Mouse (Mus musculus) kidney, postnatal 10 days (tissue): ENCODE measurements around the gene Atoh8.

Experiments
- DNase-seq: peaks from one replicate; pipeline ENCODE4 v3.0.0; 2021; ENCODE audit warnings: mixed read lengths

Gene Atoh8

GRCm38 (mm10) chr6:72189061-72189863 lies 46.1 kb downstream of the Atoh8 start:
- DNase-seq: peak; percentile 86

GRCm38 (mm10) chr6:72186809-72187208 lies 48.6 kb downstream of the Atoh8 start:
- DNase-seq: no peak

- peak; percentile 91 for DNase-seq
These were observed 49.4 kb downstream of the Atoh8 start for GRCm38 (mm10) chr6:72185893-72186490.

- no peak for DNase-seq
These were observed 50.8 kb downstream of the Atoh8 start for GRCm38 (mm10) chr6:72184576-72184975.

- no peak for DNase-seq
These were observed 55.5 kb downstream of the Atoh8 start for GRCm38 (mm10) chr6:72179562-72180502.

GRCm38 (mm10) chr6:72179006-72179405 lies 56.4 kb downstream of the Atoh8 start:
- DNase-seq: no peak

- DNase-seq: no peak
These were observed 58.0 kb downstream of the Atoh8 start for GRCm38 (mm10) chr6:72177417-72177816.

- DNase-seq: no peak
These were observed 59.4 kb downstream of the Atoh8 start for GRCm38 (mm10) chr6:72176004-72176403.

- no peak for DNase-seq
These were observed 60.0 kb downstream of the Atoh8 start for GRCm38 (mm10) chr6:72175419-72175818.

- no peak for DNase-seq
These were observed 62.0 kb downstream of the Atoh8 start for GRCm38 (mm10) chr6:72173350-72173749.

- DNase-seq: no peak
These were observed 64.0 kb downstream of the Atoh8 start for GRCm38 (mm10) chr6:72171391-72171790.

GRCm38 (mm10) chr6:72165907-72166306 lies 69.5 kb downstream of the Atoh8 start:
- no peak for DNase-seq

GRCm38 (mm10) chr6:72164321-72165275 lies 70.8 kb downstream of the Atoh8 start:
- DNase-seq: peak; percentile 94

GRCm38 (mm10) chr6:72162155-72162890 lies 73.1 kb downstream of the Atoh8 start:
- peak; percentile 76 for DNase-seq

GRCm38 (mm10) chr6:72161751-72162150 lies 73.6 kb downstream of the Atoh8 start:
- DNase-seq: no peak

GRCm38 (mm10) chr6:72160991-72161390 lies 74.4 kb downstream of the Atoh8 start:
- DNase-seq: no peak

- no peak for DNase-seq
These were observed 75.4 kb downstream of the Atoh8 start for GRCm38 (mm10) chr6:72159861-72160395.

- no peak for DNase-seq
These were observed 76.2 kb downstream of the Atoh8 start for GRCm38 (mm10) chr6:72158966-72159764.
